Mouse (Mus musculus): Measurements from ENCODE around the gene Slc36a3.
A peak's percentile ranks its signal among the peaks of the same experiment; 100 is the strongest.
"Not testable (repeated sequence)": the region's sequence is repeated elsewhere in the genome, so short reads cannot be mapped to it uniquely, and the experiment has no call there.

Slc36a3 gene

DNA sequence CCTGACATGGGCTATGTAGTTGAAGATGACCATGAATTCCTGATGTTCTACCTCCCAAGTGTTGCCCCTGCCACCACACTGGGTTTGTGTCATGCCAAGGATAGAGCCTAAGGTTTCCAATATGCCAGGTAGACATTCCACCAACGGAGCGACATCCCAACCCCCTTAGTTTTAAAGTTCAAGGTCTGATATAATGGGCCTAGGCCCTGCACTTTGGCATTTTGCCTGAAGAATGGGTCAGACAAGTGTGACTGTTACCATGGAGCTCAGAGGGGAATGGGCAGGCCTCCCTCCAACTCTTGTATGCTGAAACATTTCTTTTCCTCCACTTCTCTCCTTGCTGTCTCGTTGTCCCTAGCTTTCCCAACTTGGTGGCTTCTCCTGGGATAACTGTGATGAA, 48.3 kb downstream of the Slc36a3 start:
- no peak for DNase-seq

GRCm38 (mm10) chr11:55102015-55102414, 49.5 kb downstream of the Slc36a3 start:
- no peak for DNase-seq

GRCm38 (mm10) chr11:55099868-55100267, 51.6 kb downstream of the Slc36a3 start:
- no peak for DNase-seq

DNA sequence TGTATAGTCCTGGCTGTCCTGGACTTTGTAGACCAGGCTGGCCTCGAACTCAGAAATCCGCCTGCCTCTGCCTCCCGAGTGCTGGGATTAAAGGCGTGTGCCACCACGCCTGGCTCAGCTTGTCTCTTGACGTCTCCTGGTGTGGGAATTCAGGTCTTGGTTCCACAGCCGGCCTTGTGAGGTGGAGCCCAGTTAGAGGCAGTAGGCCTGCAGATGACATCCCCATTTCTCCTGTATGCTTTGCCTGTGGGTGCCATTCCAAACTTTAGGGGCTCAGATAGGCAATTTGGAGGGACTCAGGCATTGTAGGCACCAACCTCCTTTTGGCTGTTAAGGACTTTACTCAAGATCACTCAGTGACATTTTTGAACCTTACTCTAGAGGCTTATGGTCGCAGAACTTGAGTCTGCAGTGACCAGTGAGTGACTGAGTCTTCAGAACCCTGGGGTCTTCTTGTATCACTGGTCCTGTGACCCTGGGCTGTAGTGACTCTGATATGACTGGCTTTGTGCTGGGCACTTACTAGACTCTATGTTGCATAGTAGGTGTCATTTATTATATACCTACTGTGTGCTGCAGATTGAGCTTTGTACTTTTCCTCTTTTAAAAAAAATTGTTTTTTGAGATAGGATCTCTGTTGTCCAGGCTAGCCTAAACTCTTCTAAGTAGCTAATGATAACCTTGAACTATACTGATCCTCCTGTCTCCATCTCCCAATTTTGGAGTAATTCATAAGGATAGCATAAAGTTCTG, 52.3 kb downstream of the Slc36a3 start:
- peak; percentile 45 for DNase-seq

DNA sequence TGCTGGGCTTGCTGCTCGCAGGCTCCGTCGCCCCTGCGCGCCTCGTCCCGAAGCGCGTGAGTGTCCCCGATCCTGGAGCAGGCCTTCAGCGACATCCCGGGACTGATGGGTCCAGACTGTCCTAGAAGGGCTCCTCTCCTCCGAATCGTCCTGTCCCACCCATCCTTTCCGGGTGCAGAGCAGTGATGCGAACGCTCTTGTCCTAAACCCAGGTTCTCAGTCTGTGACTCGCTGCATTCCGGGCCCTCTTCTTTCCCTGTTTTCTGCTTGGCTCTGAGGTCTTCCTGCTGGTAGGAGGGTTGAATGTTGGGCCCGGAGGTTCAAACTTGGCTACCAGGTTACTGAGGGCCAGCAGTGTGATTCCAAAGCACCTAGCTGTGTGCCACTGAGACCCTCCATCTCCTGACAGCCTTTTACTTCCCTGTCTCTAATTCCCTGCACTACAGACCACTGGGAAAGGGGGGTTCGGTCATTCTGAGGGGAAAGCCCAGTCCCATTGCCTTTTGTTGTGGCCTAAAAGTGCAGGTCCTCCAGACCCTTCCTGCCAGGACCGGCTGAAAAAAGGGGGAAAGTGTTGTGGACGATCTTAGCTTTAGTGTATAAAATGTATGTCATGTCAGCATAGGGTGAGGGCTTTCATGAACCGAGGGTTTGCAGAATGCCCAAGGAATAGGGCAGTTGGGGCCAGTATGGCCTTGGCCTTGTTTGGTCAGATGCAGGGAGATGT, 53.2 kb downstream of the Slc36a3 start:
- no peak for DNase-seq

- DNase-seq: peak; percentile 97
These were observed 53.9 kb downstream of the Slc36a3 start, which contains the start of gene Gm2a for GRCm38 (mm10) chr11:55097463-55098188. Gene Gm2a, plus strand, starts transcription at chr11:55098115.

DNA sequence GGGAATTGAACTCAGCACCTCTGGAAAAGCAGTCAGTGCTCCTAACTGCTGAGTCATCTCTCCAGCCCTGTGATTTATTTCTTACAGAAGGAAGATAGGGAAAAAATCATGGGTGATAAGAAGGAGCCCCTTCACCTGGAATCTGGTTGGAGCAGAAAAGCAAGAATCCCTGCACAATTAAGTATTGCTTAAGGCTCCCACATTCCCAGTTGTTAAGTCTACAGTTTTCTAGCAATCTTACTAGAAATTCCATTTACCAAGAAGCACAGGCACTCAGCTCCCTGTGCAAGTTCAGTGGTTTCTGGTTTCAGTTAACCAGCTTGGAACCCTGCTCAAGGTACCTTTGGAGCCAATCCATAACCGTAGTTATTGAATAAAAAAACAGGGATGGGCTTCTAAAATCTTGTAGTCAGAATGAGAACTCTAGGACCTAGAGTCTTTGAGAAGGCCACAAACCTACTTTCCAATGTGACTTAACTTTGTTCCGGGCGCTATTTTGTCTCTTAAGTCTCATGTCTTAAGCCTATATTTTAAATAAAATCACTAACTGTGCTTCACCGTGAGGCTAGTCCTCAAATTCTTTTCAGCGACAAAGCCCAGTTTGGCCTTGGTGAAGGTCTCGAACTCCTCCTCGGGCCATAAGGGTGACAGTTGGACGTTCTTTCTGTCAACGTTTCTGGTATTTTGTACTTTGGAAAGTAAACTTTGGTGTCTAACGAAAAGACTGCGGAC, 54.6 kb downstream of the Slc36a3 start:
- no peak for DNase-seq

- not testable (repeated sequence) for DNase-seq
These were observed 55.2 kb downstream of the Slc36a3 start for GRCm38 (mm10) chr11:55096296-55096695.

DNA sequence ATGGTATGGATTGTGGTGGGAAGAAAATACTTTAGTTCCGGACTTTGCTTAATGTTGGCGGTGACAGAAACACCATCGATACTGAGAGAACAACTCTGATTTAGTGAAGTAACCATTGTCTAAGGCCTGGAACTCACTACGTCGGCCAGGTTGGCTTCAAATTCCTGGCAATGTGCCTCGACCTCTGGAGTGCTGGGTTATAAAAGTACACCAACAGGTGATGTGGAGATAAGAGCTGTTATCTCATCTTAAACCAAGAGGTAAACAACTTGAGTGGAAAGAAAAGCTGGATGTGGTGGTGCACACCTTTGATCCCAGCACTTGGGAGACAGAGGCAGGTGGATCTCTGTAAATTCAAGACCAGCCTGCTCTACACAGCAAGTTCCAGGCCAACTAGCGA, 58.4 kb downstream of the Slc36a3 start:
- DNase-seq: no peak

DNA sequence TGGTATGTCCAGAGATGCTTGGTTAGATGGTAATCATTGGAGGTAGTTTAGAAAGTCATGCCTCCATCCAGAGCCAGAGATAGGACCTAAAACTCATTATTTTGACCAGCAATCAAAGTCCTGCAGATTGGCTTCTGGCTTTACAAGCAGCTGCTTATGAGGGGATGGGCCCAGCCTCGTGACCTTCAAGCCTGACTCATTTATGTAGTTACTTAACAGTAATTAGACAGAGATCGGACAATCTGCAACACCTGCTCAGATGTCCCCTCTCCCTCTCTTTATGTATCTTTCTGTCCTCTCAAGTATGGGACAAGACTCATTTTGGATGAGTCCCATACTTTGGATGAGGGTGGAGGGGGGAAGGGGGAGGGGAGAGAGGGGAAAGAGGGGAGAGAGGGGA, 61.6 kb downstream of the Slc36a3 start:
- DNase-seq: no peak

DNA sequence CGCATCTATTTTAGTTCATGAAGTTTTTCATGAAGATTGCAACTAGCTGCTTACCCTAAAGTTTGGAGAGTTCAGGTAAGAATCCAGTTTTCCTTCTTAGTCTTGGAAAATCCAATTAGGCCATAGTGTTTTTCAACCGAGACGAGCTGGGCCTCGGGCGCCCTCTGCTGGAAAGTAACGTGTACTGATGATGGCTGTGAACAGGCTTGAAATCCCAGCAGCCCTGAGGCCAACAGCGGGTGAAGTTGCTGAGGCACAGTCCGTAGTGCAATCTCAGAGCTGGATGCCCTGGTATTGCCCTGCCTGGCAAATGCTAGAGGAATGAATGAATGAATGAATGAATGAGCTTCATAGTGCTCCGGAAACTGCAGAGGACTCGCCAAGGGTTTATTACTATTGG, 64.5 kb downstream of the Slc36a3 start:
- DNase-seq: peak; percentile 54

DNA sequence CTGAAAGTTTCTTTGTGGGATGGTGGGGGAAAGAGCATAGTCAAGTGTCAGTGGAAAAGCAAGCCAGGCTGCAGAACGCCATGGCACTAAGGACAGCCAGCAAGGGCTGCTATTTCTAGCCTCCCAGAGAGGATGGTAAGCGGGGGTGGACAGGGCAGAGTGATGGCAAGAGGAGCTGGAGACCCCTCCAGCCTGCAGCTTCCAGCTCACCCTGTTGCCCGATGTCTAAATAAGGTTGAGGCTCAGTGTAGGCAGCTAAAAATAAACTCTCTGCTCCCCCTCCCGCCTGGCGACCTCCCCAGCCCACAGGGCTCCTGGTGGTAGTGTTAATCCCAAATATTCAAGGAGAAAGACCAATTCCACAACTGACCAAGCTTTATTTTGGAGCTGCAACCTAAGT, 66.1 kb downstream of the Slc36a3 start:
- DNase-seq: no peak

DNA sequence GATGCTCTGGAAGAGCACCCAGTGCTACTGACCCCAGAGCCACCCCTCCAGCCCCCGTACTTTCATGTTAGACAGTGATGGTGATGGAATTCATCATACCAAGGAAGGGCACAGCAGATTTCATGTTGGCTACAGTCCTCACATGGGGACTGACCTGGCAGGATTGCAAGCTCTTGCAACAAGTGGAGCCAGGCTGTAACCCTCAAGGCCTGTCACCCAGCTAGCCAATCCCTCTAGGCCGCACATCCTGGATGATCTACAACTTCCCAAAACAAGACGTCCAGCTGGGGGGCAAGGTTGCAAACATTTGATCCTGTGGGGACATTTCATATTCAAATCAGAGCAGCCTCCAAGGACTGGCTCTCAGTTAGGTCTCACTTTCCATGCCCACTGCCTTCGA, 66.9 kb downstream of the Slc36a3 start:
- no peak for DNase-seq

DNA sequence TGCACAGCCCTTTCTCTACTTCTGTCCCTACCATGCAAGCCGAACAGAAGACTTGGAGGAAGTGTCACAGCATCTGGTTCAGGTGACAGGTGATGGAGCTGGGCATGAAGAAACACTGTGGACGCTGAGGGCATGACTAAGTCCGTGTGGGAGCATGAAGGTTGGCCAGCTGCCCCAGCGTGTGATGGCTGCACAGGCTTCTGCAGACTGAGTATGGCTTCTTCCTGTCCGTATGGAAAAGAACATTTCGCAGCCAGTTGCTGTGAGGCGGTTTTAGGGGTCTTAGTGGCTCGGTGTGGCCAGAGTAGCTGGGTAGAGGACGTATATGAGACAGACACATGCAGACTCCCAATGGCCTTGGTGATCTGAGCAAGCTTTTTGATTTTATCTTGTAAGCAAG, 70.3 kb downstream of the Slc36a3 start:
- DNase-seq: no peak

DNA sequence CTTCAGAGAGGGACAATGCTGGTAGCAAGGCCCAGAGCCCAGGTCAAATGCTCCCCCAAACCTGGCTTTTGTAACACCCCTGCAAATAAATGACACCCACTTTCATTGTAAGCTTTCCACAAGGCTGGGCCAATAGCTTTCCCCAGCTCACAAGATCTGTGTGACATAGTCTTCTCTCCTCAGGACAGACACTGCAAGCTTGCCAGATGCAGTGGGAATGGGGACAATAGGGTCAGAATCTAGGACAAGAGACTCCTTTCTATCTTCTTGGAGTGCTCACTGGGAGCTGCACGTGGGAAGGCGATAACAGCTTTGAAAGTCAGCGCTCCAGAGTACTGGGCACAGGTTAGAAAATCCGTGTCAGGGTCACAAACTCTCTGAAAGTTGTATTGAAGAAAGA, 72.3 kb downstream of the Slc36a3 start:
- no peak for DNase-seq

GRCm38 (mm10) chr11:55078502-55078901, 73.0 kb downstream of the Slc36a3 start:
- no peak for DNase-seq

- DNase-seq: peak; percentile 68
These were observed 73.9 kb downstream of the Slc36a3 start, which contains the start of gene Ccdc69 for GRCm38 (mm10) chr11:55077331-55078231. Gene Ccdc69, minus strand, starts transcription at chr11:55078131.

- no peak for DNase-seq
These were observed 75.3 kb downstream of the Slc36a3 start for GRCm38 (mm10) chr11:55076234-55076633.

- DNase-seq: peak; percentile 87
These were observed 75.9 kb downstream of the Slc36a3 start for GRCm38 (mm10) chr11:55075602-55076001.

Measured in cerebellum, adult 11-12 months (tissue).